Mouse (Mus musculus): Measurements from ENCODE around the gene Donson. TPM values are rescaled to one million over a fixed set of nuclear protein-coding genes. Genes with fewer than 3 reads are reported as not detected.

Donson gene
- total and polyA plus RNA-seq, 3 experiments, result 25.4 to 33.9 TPM; not detected in 1

GRCm38 (mm10) chr16:91701908-91702307 lies 13.3 kb upstream of the Donson start:
- H3K4me1 ChIP-seq (ENCODE audit: control insufficient read depth in 1 of 2, insufficient read depth in 2 of 2, low read length in 2 of 2), result 0 out of 4 replicates have a peak, but pooled peaks cover 0 to 2% of the 10 kb centered on the region in 2 experiments
- TF ChIP-seq NELFE (IDR thresholded peaks at IDR 0.05; ENCODE audit: low read depth, low read length), result no peak
- no peak for TF ChIP-seq TBP (IDR thresholded peaks at IDR 0.05; ENCODE audit: low read depth, low read length)
- TF ChIP-seq USF2 (IDR thresholded peaks at IDR 0.05; ENCODE audit: borderline replicate concordance in 1 of 2, insufficient read depth in 1 of 2, low read depth in 1 of 2, low read length in 2 of 2), result no peak
- TF ChIP-seq NRF1 (IDR thresholded peaks at IDR 0.05; ENCODE audit: insufficient read depth, low read depth, low read length, poor library complexity, severe bottlenecking), result no peak
- TF ChIP-seq ZKSCAN1 (IDR thresholded peaks at IDR 0.05; ENCODE audit: low read depth, low read length), result no peak
- no peak for TF ChIP-seq GATA1 (IDR thresholded peaks at IDR 0.05; ENCODE audit: low read depth, low read length)
- no peak for TF ChIP-seq EP300 (IDR thresholded peaks at IDR 0.05; ENCODE audit: low read depth in 1 of 2, low read length in 2 of 2)
- TF ChIP-seq KAT2A (conservative IDR thresholded peaks at IDR 0.05; ENCODE audit: low read depth, low read length), result no peak
- no peak overlapping the region for H3K27ac ChIP-seq (ENCODE audit: control insufficient read depth, low read depth, low read length)
- DNase-seq (ENCODE audit: low read depth, low spot score), result no peak
- peaks cover 0 to 13% of the 10 kb centered on the region in 2 experiments; a peak in 2 of 4 replicates for H3K36me3 ChIP-seq (ENCODE audit: control insufficient read depth in 1 of 2, insufficient read depth in 2 of 2, low read length in 2 of 2)
- no peak overlapping the region for H3K9ac ChIP-seq (ENCODE audit: control insufficient read depth, low read depth, low read length, poor library complexity, severe bottlenecking)
- no peak overlapping the region for H3K4me3 ChIP-seq (ENCODE audit: control insufficient read depth in 1 of 2, insufficient read depth in 1 of 2, low read depth in 2 of 2, low read length in 2 of 2)
- H3K79me2 ChIP-seq (ENCODE audit: control insufficient read depth, insufficient read depth, low read length, poor library complexity), result no peaks in the 10 kb centered on the region
- no peaks in the 10 kb centered on the region for H3K9me3 ChIP-seq (replicated peaks; ENCODE audit: insufficient read depth, low read length)
- no peaks in the 10 kb centered on the region for H3K27me3 ChIP-seq (ENCODE audit: control insufficient read depth in 1 of 2, insufficient read depth in 2 of 2, low read length in 2 of 2)

GRCm38 (mm10) chr16:91698995-91699394 lies 10.4 kb upstream of the Donson start:
- DNase-seq (ENCODE audit: low read depth, low spot score), result no peak
- no peak overlapping the region for H3K4me3 ChIP-seq (ENCODE audit: control insufficient read depth in 1 of 2, insufficient read depth in 1 of 2, low read depth in 2 of 2, low read length in 2 of 2)
- no peaks in the 10 kb centered on the region for H3K9me3 ChIP-seq (replicated peaks; ENCODE audit: insufficient read depth, low read length)
- TF ChIP-seq ZNF384 (IDR thresholded peaks at IDR 0.05; ENCODE audit: low read depth, low read length) (peak; percentile 29; the same call in 1 of the 2 replicates), NELFE (IDR thresholded peaks at IDR 0.05; ENCODE audit: low read depth, low read length) (no peak)
- H3K4me1 ChIP-seq (ENCODE audit: control insufficient read depth in 1 of 2, insufficient read depth in 2 of 2, low read length in 2 of 2), result 0 out of 4 replicates have a peak, but pooled peaks cover 0 to 2% of the 10 kb centered on the region in 2 experiments
- no peaks in the 10 kb centered on the region for H3K27me3 ChIP-seq (ENCODE audit: control insufficient read depth in 1 of 2, insufficient read depth in 2 of 2, low read length in 2 of 2)
- H3K36me3 ChIP-seq (ENCODE audit: control insufficient read depth in 1 of 2, insufficient read depth in 2 of 2, low read length in 2 of 2), result peaks cover 0 to 16% of the 10 kb centered on the region in 2 experiments; a peak in 2 of 4 replicates
- H3K9ac ChIP-seq (ENCODE audit: control insufficient read depth, low read depth, low read length, poor library complexity, severe bottlenecking), result no peak overlapping the region
- no peaks in the 10 kb centered on the region for H3K79me2 ChIP-seq (ENCODE audit: control insufficient read depth, insufficient read depth, low read length, poor library complexity)
- H3K27ac ChIP-seq (ENCODE audit: control insufficient read depth, low read depth, low read length), result no peak overlapping the region

- no peak for TF ChIP-seq ELF1 (IDR thresholded peaks at IDR 0.05; ENCODE audit: low read depth, low read length)
- TF ChIP-seq E2F4 (IDR thresholded peaks at IDR 0.05; ENCODE audit: borderline replicate concordance, low read depth, low read length), result no peak
- no peak for TF ChIP-seq NELFE (IDR thresholded peaks at IDR 0.05; ENCODE audit: low read depth, low read length)
- TF ChIP-seq GABPA (IDR thresholded peaks at IDR 0.05; ENCODE audit: low read depth, low read length), result no peak
- TF ChIP-seq MYC (IDR thresholded peaks at IDR 0.05; ENCODE audit: low read depth, low read length), result no peak
- no peak for TF ChIP-seq BHLHE40 (IDR thresholded peaks at IDR 0.05; ENCODE audit: borderline replicate concordance, low read depth, low read length)
- no peak for TF ChIP-seq POLR2AphosphoS5 (IDR thresholded peaks at IDR 0.05; ENCODE audit: borderline replicate concordance, low read depth, low read length)
- TF ChIP-seq MAFK (IDR thresholded peaks at IDR 0.05; ENCODE audit: borderline replicate concordance, low read depth, low read length), result no peak
- TF ChIP-seq JUND (IDR thresholded peaks at IDR 0.05; ENCODE audit: low read depth, low read length), result no peak
- no peak for DNase-seq (ENCODE audit: low read depth, low spot score)
- H3K4me1 ChIP-seq (ENCODE audit: control insufficient read depth in 1 of 2, insufficient read depth in 2 of 2, low read length in 2 of 2), result 0 out of 4 replicates have a peak, but pooled peaks cover 0 to 3% of the 10 kb centered on the region in 2 experiments
- peaks cover 2 to 15% of the 10 kb centered on the region in 2 experiments for H3K36me3 ChIP-seq (ENCODE audit: control insufficient read depth in 1 of 2, insufficient read depth in 2 of 2, low read length in 2 of 2)
- no peaks in the 10 kb centered on the region for H3K27me3 ChIP-seq (ENCODE audit: control insufficient read depth in 1 of 2, insufficient read depth in 2 of 2, low read length in 2 of 2)
- no peak overlapping the region for H3K4me3 ChIP-seq (ENCODE audit: control insufficient read depth in 1 of 2, insufficient read depth in 1 of 2, low read depth in 2 of 2, low read length in 2 of 2)
- H3K9me3 ChIP-seq (replicated peaks; ENCODE audit: insufficient read depth, low read length), result no peaks in the 10 kb centered on the region
- no peak overlapping the region for H3K27ac ChIP-seq (ENCODE audit: control insufficient read depth, low read depth, low read length)
- no peak overlapping the region for H3K9ac ChIP-seq (ENCODE audit: control insufficient read depth, low read depth, low read length, poor library complexity, severe bottlenecking)
- no peaks in the 10 kb centered on the region for H3K79me2 ChIP-seq (ENCODE audit: control insufficient read depth, insufficient read depth, low read length, poor library complexity)
These were observed 6.7 kb upstream of the Donson start for GRCm38 (mm10) chr16:91695108-91695755.
